Mouse (Mus musculus) limb, embryonic 12.5 days (tissue): ENCODE data around the gene Olfr657. TPM values are rescaled to one million over a fixed set of nuclear protein-coding genes. Genes with fewer than 3 reads are reported as not detected.

Experiments
- ATAC-seq: fragments of 200-750 bp; cut with Nextera tagmentation; 2 replicates; pipeline ENCODE4 v1.8.0; 2017; ENCODE audit warnings: low read depth, moderate TSS enrichment; ENCODE audit not compliant: insufficient number of reproducible peaks, insufficient read depth, low FRiP score, low TSS enrichment
- H3K27ac ChIP-seq: fragments of 300-500 bp; sonication (generic); 2 replicates; pipeline ENCODE4 v1.5.1; 2016; ENCODE audit warnings: mild to moderate bottlenecking, moderate library complexity
- H3K27me3 ChIP-seq: fragments of 300-500 bp; sonication (generic); 2 replicates; pipeline ENCODE4 v1.6.1; 2016; ENCODE audit warnings: mild to moderate bottlenecking, moderate library complexity
- H3K36me3 ChIP-seq: fragments of 300-500 bp; sonication (generic); 2 replicates; pipeline ENCODE4 v1.6.1; 2016; ENCODE audit warnings: mild to moderate bottlenecking, moderate library complexity
- H3K4me1 ChIP-seq: fragments of 300-500 bp; sonication (generic); replicated peaks from 2 replicates; pipeline ENCODE4 v1.6.1; 2016
- H3K4me2 ChIP-seq: fragments of 300-500 bp; sonication (generic); 2 replicates; pipeline ENCODE4 v1.6.1; 2016; ENCODE audit warnings: mild to moderate bottlenecking, moderate library complexity
- H3K4me3 ChIP-seq: fragments of 300-500 bp; sonication (generic); replicated peaks from 2 replicates; pipeline ENCODE4 v1.5.1; 2016; ENCODE audit warnings: mild to moderate bottlenecking
- H3K9ac ChIP-seq: fragments of 300-500 bp; sonication (generic); replicated peaks from 2 replicates; pipeline ENCODE4 v1.6.1; 2016; ENCODE audit warnings: mild to moderate bottlenecking, moderate library complexity
- H3K9me3 ChIP-seq: fragments of 300-500 bp; sonication (generic); 2 replicates; pipeline ENCODE4 v1.6.1; 2016; ENCODE audit warnings: mild to moderate bottlenecking, moderate library complexity
- WGBS: fragments of 180-500 bp; shearing (Covaris S2); methylation state at CpG from one replicate; pipeline ENCODE4 v1.1.7; 2016; 5-methylcytosine and 5-hydroxymethylcytosine counted together
- polyA plus RNA-seq: library from polyadenylated mRNA; unstranded; fragments of >200 nt; fragmentation: Nextera tagmentation; extraction: Ambion mirVana; gene quantifications from 2 replicates; pipeline ENCODE4 v1.2.1, GENCODE M21; 2016

The Olfr657 gene
- polyA plus RNA-seq, result not detected in 2 replicates

DNA sequence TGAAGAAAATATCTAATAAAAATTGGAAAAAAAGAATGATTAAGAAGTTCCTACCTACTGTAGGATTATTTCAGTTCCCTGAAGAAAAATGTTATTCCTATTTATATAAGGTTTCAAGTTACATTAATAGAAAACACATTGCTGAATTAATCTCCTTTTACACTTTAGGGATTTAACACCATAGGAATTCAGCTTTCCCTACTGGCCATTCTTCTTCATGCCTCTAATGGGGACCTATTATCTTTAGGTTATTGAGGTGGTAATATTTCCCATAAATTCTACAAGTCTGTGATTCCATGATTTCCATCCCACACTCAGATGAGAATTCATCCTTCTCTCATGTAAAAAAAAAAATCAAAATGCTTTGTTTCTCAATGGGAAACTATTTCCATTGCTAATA is at the start of gene Olfr657:
Olfr657 (plus strand) TSS at position 301 of the 400 bp plus-strand sequence.
- H3K9me3 ChIP-seq, result no peaks in the 10 kb centered on the region
- H3K36me3 ChIP-seq, result no peaks in the 10 kb centered on the region
- H3K4me2 ChIP-seq, result no peak within 1 kb of the TSS
- no peaks in the 10 kb centered on the region for H3K4me1 ChIP-seq
- no peak within 1 kb of the TSS for H3K27ac ChIP-seq
- H3K9ac ChIP-seq, result no peak within 1 kb of the TSS
- ATAC-seq, result no peak
- no peaks in the 10 kb centered on the region for H3K27me3 ChIP-seq
- no peak within 1 kb of the TSS for H3K4me3 ChIP-seq

DNA sequence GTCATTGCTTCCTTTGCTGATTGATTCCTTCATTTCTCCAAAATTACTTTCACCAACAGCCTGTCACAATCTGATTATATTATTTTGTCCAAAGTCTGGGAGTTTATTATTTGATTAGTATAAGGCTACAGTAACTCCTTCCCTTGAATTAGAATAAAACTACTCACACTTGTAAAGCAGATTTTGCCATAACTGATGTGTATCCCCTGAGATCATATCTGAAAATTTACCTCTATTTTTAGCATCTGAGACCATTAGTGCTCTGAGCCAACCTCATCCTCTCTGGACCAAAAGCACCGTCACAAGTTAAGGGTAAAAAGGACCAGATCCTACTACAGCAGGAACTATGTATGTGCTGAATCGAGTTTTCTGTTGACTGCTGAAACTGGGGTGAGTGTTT is 47.6 kb upstream of the Olfr657 start, which contains the start of gene Olfr653:
Olfr653 (plus strand) TSS at position 301 of the 400 bp plus-strand sequence.
- WGBS, result 82% methylated on average over 2 of the region's 2 CpGs
- H3K4me1 ChIP-seq, result no peaks in the 10 kb centered on the region
- H3K9ac ChIP-seq, result no peak within 1 kb of the TSS
- no peaks in the 10 kb centered on the region for H3K27me3 ChIP-seq
- no peak for ATAC-seq
- no peak within 1 kb of the TSS for H3K27ac ChIP-seq
- H3K4me2 ChIP-seq, result no peak within 1 kb of the TSS
- no peaks in the 10 kb centered on the region for H3K36me3 ChIP-seq
- no peaks in the 10 kb centered on the region for H3K9me3 ChIP-seq
- no peak within 1 kb of the TSS for H3K4me3 ChIP-seq

DNA sequence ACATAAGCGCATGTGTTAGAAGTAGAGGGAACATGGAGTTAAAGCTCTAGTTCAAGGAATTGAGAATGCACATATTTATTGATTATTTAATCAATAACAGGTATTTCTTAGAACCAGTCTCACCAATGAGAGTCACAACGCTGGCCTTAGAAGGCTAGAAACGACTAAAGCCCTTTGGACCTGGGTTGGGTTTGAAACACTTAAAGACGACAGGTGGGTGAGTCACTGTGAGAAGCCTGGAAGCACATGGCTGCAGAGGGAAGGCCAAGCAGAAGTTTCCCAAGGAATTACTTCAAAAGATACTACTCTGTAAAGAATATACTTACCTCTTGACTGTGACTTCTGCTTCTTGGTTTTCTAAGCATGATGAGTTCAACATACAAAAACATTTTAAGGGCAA is 43.7 kb upstream of the Olfr657 start:
- no peak for ATAC-seq
- Histone ChIP-seq H3K9ac (no peak overlapping the region), H3K27me3 (no peaks in the 10 kb centered on the region), H3K4me1 (no peaks in the 10 kb centered on the region), H3K27ac (no peak overlapping the region), H3K36me3 (no peaks in the 10 kb centered on the region), H3K4me3 (no peak overlapping the region), H3K9me3 (no peaks in the 10 kb centered on the region), H3K4me2 (no peak overlapping the region)
- 92% methylated on average over 4 of the region's 4 CpGs for WGBS

DNA sequence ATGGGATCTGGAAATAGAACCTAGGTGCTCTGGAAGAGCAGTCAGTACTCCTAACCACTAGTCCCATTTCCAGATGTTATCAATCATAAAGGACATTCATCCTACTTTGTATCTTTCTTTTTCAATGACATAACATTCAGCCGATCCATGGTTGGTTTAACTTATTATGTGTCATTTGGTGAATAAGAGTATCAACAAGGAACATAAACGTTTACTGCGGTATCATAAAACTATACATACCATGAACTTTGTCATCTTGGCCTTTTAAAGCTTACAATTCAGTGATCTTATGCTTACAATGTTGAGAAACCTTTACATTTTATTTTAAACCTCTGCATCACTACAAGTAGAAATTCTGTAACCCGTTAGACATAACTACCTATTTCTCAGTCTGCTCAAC is 43.2 kb upstream of the Olfr657 start:
- 87% methylated on average over 4 of the region's 4 CpGs for WGBS
- Histone ChIP-seq H3K9me3 (no peaks in the 10 kb centered on the region), H3K4me2 (no peak overlapping the region), H3K27ac (no peak overlapping the region), H3K9ac (no peak overlapping the region), H3K27me3 (no peaks in the 10 kb centered on the region), H3K4me1 (no peaks in the 10 kb centered on the region), H3K4me3 (no peak overlapping the region), H3K36me3 (no peaks in the 10 kb centered on the region)
- ATAC-seq, result no peak

DNA sequence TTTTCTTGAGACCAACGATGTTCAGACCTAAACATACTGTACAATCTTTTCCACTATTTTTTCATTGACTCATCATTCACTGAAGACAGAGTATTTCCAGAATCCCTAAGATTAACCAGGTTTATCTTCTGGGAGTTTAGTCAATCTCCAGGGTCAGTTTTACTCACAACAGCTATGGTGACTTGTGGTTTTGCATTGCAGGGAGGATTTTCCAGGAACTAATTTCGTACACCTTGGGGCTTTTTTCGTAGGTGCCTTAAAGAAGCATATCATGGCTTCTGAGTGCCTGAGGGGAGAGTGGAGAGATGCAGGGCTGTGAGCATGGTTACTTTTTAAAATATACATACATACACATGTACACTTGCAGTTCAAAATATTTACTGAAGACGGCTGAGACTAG is 37.9 kb upstream of the Olfr657 start, which contains the start of gene Olfr654:
Olfr654 (plus strand) TSS at position 301 of the 400 bp plus-strand sequence.
- H3K9ac ChIP-seq, result no peak within 1 kb of the TSS
- no peak within 1 kb of the TSS for H3K4me2 ChIP-seq
- no peaks in the 10 kb centered on the region for H3K4me1 ChIP-seq
- no peak for ATAC-seq
- WGBS, result 87% methylated on average over 4 of the region's 4 CpGs
- no peaks in the 10 kb centered on the region for H3K27me3 ChIP-seq
- no peak within 1 kb of the TSS for H3K4me3 ChIP-seq
- no peak within 1 kb of the TSS for H3K27ac ChIP-seq
- H3K36me3 ChIP-seq, result no peaks in the 10 kb centered on the region
- H3K9me3 ChIP-seq, result no peaks in the 10 kb centered on the region

DNA sequence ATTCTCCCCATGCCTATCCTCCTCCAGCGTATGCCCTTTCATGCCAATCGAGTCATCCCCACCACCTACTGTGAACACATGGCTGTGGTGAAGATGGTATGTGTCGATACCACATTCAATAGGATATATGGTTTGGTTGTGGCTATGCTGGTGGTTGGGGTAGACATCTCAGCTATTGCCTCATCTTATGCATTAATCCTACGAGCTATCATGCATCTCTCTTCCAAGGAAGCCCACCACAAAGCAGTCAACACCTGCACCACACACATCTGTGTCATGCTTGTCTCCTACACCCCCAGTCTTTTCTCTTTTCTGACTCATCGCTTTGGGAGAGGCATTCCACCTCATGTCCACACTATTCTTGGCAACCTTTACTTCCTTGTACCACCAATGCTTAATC is 36.3 kb upstream of the Olfr657 start:
- Histone ChIP-seq H3K27ac (no peak overlapping the region), H3K27me3 (no peaks in the 10 kb centered on the region), H3K4me2 (no peak overlapping the region), H3K4me1 (no peaks in the 10 kb centered on the region), H3K4me3 (no peak overlapping the region), H3K9me3 (no peaks in the 10 kb centered on the region), H3K36me3 (no peaks in the 10 kb centered on the region), H3K9ac (no peak overlapping the region)
- ATAC-seq, result no peak
- 83% methylated on average over 5 of the region's 5 CpGs for WGBS

DNA sequence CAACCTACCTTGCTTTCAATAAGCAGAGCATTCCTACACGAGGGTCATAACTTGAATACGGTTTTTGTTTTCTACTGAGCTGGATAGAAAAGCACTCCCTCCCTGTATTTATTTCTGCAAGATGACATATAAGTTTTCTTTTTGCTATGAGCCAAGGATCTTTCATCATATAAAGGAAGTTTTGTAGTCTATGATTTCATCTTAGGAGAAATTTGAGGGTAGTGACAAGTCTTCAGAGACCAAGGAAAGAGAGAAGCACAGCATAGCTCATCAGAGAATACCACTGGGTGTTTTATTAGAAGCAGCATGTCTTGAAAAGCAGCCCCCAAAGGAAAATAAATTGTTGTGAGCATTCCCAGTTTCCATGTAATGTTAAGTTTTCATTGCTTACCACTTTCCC is 22.9 kb upstream of the Olfr657 start, which contains the start of gene Olfr655:
Olfr655 (minus strand) TSS at position 101 of the 400 bp plus-strand sequence.
- no peaks in the 10 kb centered on the region for H3K27me3 ChIP-seq
- no peak within 1 kb of the TSS for H3K27ac ChIP-seq
- no peaks in the 10 kb centered on the region for H3K36me3 ChIP-seq
- no peak within 1 kb of the TSS for H3K9ac ChIP-seq
- no peak for ATAC-seq
- H3K4me1 ChIP-seq, result no peaks in the 10 kb centered on the region
- H3K4me3 ChIP-seq, result no peak within 1 kb of the TSS
- WGBS, result 90% methylated on average over 2 of the region's 2 CpGs
- no peaks in the 10 kb centered on the region for H3K9me3 ChIP-seq
- no peak within 1 kb of the TSS for H3K4me2 ChIP-seq

DNA sequence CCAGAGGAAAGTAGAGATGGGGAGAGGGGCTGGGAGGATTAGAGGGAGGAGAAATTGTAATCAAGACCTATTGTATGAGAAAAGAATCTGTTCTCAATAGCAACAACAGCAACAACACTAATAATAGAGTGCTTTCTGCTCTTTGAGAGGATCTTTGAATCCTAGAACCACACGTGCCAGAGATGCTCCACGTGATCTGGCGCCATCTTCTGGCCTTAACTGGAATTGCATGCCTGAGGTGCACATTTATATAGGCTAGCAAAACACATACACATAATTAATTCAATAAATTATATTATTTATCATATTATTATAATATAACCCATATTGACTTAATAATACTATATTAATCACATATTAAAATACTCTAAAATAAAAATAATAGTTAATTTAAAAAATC is 21.4 kb upstream of the Olfr657 start:
- H3K36me3 ChIP-seq, result no peaks in the 10 kb centered on the region
- H3K27ac ChIP-seq, result no peak overlapping the region
- no peaks in the 10 kb centered on the region for H3K9me3 ChIP-seq
- H3K27me3 ChIP-seq, result no peaks in the 10 kb centered on the region
- no peak for ATAC-seq
- no peak overlapping the region for H3K4me2 ChIP-seq
- H3K4me3 ChIP-seq, result no peak overlapping the region
- WGBS, result 4% methylated on average over 3 of the region's 3 CpGs
- no peaks in the 10 kb centered on the region for H3K4me1 ChIP-seq
- H3K9ac ChIP-seq, result no peak overlapping the region

DNA sequence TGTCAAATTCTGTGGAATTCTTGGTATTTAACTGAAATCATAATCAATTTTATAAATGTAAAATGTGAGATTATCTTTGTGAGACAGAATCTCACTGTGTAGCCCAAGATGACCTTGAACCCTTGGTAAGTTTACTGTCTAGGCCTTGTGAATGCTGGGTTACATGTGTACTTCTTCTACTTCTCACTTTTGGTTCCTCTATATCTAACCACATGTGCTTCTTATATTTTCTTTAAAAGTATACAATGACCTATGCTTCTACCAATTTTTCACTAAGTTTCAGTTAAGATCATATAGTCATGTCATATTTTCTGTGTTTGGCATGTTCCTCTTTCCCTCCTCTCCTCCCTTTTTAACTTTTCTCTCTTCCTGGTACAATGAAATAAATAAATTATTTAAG is 19.9 kb upstream of the Olfr657 start:
- H3K4me2 ChIP-seq, result no peak overlapping the region
- no peaks in the 10 kb centered on the region for H3K36me3 ChIP-seq
- H3K4me3 ChIP-seq, result no peak overlapping the region
- H3K9me3 ChIP-seq, result no peaks in the 10 kb centered on the region
- H3K9ac ChIP-seq, result no peak overlapping the region
- H3K4me1 ChIP-seq, result no peaks in the 10 kb centered on the region
- H3K27me3 ChIP-seq, result no peaks in the 10 kb centered on the region
- ATAC-seq, result no peak
- H3K27ac ChIP-seq, result no peak overlapping the region

DNA sequence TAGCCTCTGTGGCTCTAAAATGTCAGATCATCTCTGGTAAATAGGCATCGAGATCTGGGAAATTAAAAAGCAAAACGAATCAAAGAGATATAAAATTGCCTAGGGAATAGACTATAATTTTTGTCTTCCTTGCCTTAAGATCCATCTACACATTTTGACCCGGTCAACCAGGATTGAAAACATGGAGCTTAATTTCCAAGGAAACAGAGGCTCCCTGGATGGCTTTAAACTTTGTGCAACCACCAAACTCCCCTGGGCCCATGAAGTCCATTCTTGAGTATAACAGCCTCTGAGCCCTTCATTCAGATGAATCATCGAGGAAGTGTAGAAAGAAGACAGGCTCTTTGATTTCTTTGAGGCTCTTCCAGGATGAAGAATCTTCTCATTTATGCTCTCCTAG is 10.9 kb upstream of the Olfr657 start, which contains the start of gene Olfr656:
Olfr656 (plus strand) TSS at position 301 of the 400 bp plus-strand sequence.
- H3K4me1 ChIP-seq, result no peaks in the 10 kb centered on the region
- H3K4me3 ChIP-seq, result no peak within 1 kb of the TSS
- H3K4me2 ChIP-seq, result no peak within 1 kb of the TSS
- H3K27me3 ChIP-seq, result no peaks in the 10 kb centered on the region
- no peaks in the 10 kb centered on the region for H3K36me3 ChIP-seq
- WGBS, result 84% methylated on average over 4 of the region's 4 CpGs
- H3K27ac ChIP-seq, result no peak within 1 kb of the TSS
- H3K9me3 ChIP-seq, result no peaks in the 10 kb centered on the region
- ATAC-seq, result no peak
- no peak within 1 kb of the TSS for H3K9ac ChIP-seq

DNA sequence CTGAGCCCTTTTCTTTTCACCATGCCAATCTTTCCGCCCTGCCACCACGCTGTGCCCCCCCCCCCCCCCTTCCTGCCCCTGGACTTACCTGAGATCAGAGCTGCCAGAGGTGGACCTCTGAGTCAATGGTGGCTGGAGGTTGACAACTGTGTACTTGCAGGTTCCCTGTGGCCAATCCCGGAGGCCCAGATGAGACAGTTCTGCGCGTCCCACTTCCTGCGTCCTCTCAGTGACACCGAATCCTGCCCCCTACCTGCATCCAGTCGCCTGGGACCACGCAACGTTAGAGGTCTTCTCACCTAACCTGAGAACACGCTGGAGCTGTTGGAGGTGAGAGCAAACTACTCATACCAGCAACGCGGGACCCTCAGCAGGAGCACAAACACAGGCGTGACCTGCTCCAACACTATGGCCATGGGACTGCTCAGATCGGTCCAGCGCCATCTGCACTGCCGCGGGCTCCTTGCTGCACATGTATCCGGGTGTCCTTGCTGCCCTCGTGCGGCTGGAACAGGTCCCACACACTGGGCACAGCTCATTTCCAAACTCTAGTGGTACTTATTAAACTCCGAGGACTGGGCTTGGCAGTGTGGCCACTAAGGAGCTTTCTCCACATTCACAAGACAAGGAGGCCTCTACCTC is 22.4 kb downstream of the Olfr657 start, which contains the start of gene Olfr658:
Olfr658 (minus strand) TSS at position 465 of the 642 bp plus-strand sequence.
- ATAC-seq, result peak; percentile 79; the same call in 1 of the 2 replicates
- Histone ChIP-seq H3K4me3 (peak within 1 kb of the TSS; percentile 19; the same call in 1 of the 2 replicates), H3K4me2 (peak within 1 kb of the TSS; percentile 46), H3K9me3 (no peaks in the 10 kb centered on the region), H3K36me3 (no peaks in the 10 kb centered on the region), H3K27me3 (no peaks in the 10 kb centered on the region), H3K4me1 (no peaks in the 10 kb centered on the region), H3K9ac (no peak within 1 kb of the TSS), H3K27ac (no peak within 1 kb of the TSS)
- WGBS, result 24% methylated on average over 20 of the region's 22 CpGs

DNA sequence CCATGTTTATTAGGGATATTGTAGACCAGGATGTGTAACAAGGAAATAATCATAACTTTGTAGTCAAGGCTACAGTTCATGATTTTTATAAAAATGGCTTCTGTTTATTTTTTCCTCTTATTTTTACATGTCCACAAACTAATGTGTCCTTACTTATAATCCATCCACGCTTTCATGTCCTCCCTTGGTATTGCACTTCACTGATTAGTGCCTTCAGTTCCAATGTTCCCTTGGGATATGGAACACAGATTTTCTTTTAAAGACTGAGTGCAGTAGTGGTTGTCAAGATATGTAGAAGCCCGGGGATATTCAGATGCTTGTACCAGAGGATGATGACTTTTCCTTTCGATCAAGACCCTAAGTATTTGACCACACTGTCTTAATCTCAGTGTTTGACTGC is 41.9 kb downstream of the Olfr657 start, which contains the start of gene Olfr659:
Olfr659 (plus strand) TSS at position 301 of the 400 bp plus-strand sequence.
- H3K4me2 ChIP-seq, result no peak within 1 kb of the TSS
- H3K4me1 ChIP-seq, result no peaks in the 10 kb centered on the region
- ATAC-seq, result no peak
- H3K9ac ChIP-seq, result no peak within 1 kb of the TSS
- H3K27ac ChIP-seq, result no peak within 1 kb of the TSS
- no peak within 1 kb of the TSS for H3K4me3 ChIP-seq
- 86% methylated on average over 3 of the region's 3 CpGs for WGBS
- H3K27me3 ChIP-seq, result no peaks in the 10 kb centered on the region
- no peaks in the 10 kb centered on the region for H3K36me3 ChIP-seq
- H3K9me3 ChIP-seq, result no peaks in the 10 kb centered on the region
